Mouse (Mus musculus): Measurements from ENCODE around the gene Jpt2. TPM values are rescaled to one million over a fixed set of nuclear protein-coding genes. Genes with fewer than 3 reads are reported as not detected.

Gene Jpt2
- polyA plus RNA-seq, 1 experiment from 2014 or later, result 502 TPM

DNA sequence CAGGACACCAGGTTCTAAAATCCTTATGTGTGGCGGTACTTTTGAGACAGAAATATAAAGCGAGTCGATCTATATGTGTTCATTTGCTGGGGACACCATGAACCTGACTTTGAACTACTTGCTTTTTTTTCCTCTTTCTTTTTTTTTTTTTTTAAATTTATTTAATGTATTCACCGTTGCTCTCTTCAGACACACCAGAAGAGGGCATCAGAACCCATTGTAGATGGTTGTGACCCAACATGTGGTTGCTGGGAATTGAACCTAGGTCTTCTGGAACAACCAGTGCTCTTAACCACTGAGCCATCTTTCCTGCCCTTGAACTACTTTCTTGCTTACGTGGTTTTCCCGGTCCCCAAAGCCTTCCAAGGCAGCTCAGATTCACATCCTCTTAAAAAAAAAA, 23.2 kb downstream of the Jpt2 start:
- Histone ChIP-seq H3K27ac (peak overlapping the region; percentile 90), H3K27me3 (ENCODE audit: poor library complexity, severe bottlenecking) (no peaks in the 10 kb centered on the region), H3K9me3 (no peaks in the 10 kb centered on the region), H3K4me1 (peaks cover 21% of the 10 kb centered on the region), H3K4me3 (peak overlapping the region; percentile 96), H3K36me3 (replicated peaks) (peaks cover 34% of the 10 kb centered on the region)
- WGBS, result 43% methylated on average over 6 of the region's 6 CpGs
- no peak for DNase-seq (ENCODE audit: extremely low spot score, low spot score)

DNA sequence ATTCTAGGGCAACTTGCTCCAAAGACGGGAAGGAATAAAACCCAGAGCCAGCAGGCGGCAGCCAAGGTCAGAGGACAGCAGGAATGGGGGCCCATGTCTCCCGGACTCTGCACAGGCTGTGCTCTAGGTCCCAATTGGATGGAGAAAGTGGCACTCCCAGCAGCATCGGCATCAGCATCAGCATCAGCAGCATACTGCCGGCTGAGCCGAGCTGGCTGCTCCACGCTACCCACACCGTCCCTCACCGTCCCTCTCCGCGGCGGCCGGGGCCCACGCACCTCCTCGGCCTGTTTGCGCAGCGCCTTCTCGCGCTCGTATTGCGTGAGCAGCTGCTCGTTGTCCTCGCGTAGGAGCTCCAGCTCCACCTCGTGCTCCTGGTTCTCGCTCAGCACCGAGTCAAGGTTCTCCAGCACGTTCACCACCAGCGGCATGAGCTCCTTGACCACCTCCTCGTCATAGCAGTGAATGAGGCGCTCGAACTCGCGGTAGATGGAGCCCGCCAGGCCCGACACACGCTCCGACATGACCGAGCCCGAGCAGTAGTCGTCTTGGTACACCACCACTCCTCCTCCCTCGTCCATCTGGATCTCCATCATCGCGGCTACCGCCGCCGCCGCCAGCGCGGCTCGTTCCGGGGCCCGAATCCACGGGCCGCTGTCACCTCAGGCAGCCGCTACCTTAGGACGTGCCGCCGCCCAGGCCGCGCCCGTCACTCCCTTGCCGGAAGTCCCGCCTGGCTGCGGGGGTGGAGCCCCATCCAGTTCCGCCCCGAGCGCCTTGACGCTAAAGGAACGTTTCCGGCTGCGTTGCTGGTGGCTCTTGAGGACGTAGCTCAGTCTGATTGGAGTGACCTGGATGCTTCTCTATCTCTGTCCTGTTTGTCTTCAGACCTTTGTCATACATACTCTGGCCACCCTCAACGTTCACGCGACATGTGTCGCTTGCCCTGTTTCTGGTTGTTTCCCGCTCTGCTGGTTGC, 23.9 kb downstream of the Jpt2 start, which contains the start of gene Mapk8ip3:
Gene Mapk8ip3, minus strand, starts transcription at position 719 of the 979 bp plus-strand sequence.
- peak; percentile 94 for DNase-seq (ENCODE audit: extremely low spot score, low spot score)
- Histone ChIP-seq H3K4me1 (peaks cover 21% of the 10 kb centered on the region), H3K27ac (peak within 1 kb of the TSS; percentile 90), H3K9me3 (no peaks in the 10 kb centered on the region), H3K27me3 (ENCODE audit: poor library complexity, severe bottlenecking) (no peaks in the 10 kb centered on the region), H3K36me3 (replicated peaks) (peaks cover 32% of the 10 kb centered on the region), H3K4me3 (peak within 1 kb of the TSS; percentile 96)
- under 1% methylated on average over 78 of the region's 78 CpGs for WGBS

DNA sequence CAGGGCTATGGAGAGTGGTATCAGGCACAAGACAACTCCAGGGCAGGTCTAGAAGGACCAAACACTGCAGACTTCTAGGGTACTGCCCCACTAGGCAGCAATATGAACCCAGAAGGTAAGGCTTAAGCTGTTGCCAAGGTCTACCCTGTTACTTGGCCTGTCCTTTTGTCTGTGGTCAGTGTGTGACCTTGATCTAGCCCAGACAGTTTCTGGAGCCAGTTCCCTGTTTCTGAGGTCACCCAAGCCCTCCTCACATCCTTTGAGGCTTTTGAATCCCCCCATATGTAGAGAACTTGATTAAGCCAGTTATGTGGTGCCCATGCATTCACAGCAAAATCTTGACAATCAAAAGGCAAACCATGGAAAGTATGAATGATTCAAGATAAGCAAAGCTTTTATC, 24.8 kb downstream of the Jpt2 start:
- Histone ChIP-seq H3K4me1 (peaks cover 21% of the 10 kb centered on the region), H3K4me3 (peak overlapping the region; percentile 96), H3K27me3 (ENCODE audit: poor library complexity, severe bottlenecking) (no peaks in the 10 kb centered on the region), H3K9me3 (no peaks in the 10 kb centered on the region), H3K27ac (no peak overlapping the region), H3K36me3 (replicated peaks) (peaks cover 31% of the 10 kb centered on the region)
- no peak for DNase-seq (ENCODE audit: extremely low spot score, low spot score)

DNA sequence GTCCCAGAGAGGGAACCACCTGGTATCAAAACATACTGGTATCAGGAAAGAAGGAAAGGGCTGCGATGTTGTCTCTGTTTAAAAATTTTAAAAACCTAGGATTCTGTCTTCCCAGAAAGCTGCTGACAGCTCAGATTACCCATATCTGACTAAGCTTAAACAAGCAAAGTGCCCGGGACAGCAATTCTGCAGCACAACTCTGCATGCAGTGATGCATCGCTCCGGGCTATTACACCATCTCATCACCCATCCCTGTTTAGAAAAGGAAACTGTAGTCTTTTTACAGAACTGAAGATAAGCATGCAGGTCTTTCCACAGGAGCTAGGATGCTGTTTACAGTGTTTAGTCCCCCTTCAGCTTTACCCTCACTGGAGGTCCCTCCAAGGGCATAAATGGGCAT, 25.6 kb downstream of the Jpt2 start:
- peaks cover 21% of the 10 kb centered on the region for H3K4me1 ChIP-seq
- H3K4me3 ChIP-seq, result peak overlapping the region; percentile 96
- H3K27me3 ChIP-seq (ENCODE audit: poor library complexity, severe bottlenecking), result no peaks in the 10 kb centered on the region
- WGBS, result 91% methylated on average over 4 of the region's 4 CpGs
- H3K36me3 ChIP-seq (replicated peaks), result peaks cover 26% of the 10 kb centered on the region
- no peak for DNase-seq (ENCODE audit: extremely low spot score, low spot score)
- H3K27ac ChIP-seq, result no peak overlapping the region
- no peaks in the 10 kb centered on the region for H3K9me3 ChIP-seq

DNA sequence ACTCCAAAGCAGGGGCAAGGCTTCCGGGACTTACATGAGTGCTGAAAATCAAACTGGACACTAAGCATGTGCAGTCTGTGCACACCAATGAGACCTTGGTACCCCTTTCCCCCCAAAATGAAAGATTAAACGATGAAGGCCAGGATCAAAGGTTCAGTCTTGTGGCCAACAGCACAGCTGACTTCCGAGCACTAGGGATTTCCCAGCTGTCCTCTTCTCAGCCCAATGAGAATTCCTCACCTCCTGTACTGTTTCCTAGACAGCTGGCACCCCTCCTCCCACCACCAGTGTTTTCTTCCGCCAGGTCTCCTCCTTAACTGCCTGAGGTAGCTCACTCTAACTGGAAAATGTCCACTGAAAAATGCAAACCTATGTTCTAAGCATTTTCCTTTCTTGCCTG, 27.3 kb downstream of the Jpt2 start:
- Histone ChIP-seq H3K9me3 (no peaks in the 10 kb centered on the region), H3K36me3 (replicated peaks) (peaks cover 38% of the 10 kb centered on the region), H3K4me3 (no peak overlapping the region), H3K4me1 (peaks cover 21% of the 10 kb centered on the region), H3K27ac (no peak overlapping the region), H3K27me3 (ENCODE audit: poor library complexity, severe bottlenecking) (no peaks in the 10 kb centered on the region)
- 89% methylated on average over 4 of the region's 4 CpGs for WGBS
- no peak for DNase-seq (ENCODE audit: extremely low spot score, low spot score)

DNA sequence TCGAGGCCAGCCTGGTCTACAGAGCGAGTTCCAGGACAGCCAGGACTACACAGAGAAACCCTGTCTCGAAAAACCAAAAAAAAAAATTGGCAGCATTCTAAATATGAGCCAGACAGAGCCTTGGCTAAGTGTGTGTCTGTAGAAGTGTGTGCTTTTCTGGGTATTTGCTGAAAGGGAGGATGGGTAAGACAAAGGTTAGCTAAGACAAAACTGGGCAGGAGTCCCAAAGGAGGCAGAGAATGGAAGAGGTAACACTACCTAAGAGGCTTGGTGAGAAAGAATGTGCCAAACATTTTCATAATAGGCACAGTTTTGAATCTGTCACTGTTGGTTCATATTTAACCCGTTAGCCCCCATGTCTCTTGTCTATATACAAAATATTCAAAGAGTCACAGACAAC, 28.1 kb downstream of the Jpt2 start:
- no peaks in the 10 kb centered on the region for H3K9me3 ChIP-seq
- H3K36me3 ChIP-seq (replicated peaks), result peaks cover 44% of the 10 kb centered on the region

DNA sequence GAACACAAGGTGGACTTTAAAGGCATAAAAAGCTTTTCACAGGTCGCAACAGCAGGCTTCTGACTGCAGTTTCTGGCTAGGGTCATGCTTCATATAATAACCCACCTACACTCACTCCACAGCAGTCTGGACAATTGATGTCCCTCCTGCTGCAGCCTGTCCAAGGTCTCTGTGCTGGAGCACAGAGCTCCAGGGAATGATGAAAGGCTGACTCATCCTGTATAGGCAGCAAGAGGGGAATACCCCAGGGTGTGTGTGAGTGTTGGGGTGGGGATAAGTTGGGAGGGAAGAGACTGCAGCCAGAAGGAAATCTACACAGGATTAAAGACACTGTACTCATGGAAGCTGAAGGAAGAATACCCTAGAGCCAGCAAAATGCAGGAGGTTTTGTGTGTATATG, 31.0 kb downstream of the Jpt2 start:
- H3K9me3 ChIP-seq, result no peaks in the 10 kb centered on the region
- WGBS, result 88% methylated on average over 1 of the region's 1 CpGs
- H3K36me3 ChIP-seq (replicated peaks), result peaks cover 70% of the 10 kb centered on the region

More for the DNA sequence above, 28.1 kb downstream of the Jpt2 start:
- DNase-seq (ENCODE audit: extremely low spot score, low spot score), result no peak
- Histone ChIP-seq H3K4me3 (no peak overlapping the region), H3K27ac (no peak overlapping the region), H3K4me1 (peaks cover 21% of the 10 kb centered on the region), H3K27me3 (ENCODE audit: poor library complexity, severe bottlenecking) (no peaks in the 10 kb centered on the region)
- 92% methylated on average over 4 of the region's 4 CpGs for WGBS

DNA sequence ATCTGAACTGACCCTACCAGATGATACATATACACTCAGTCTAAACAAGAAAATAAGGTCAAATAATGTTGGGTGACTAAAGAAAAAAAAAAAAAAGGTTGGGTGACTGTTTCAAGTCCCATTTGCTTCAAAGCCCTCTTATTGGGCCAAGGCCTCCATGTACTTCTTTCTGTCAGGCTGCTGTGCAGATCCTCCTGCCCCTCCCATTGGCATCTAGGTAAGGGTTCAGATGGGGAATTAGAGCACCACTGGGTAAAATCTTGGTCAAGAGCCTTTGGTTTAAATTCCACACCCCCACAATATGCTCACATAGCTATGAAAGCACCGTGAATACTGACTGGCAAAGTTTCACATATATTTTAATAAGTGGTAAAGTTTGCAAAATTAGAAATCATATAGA, 37.2 kb downstream of the Jpt2 start:
- no peak for DNase-seq (ENCODE audit: extremely low spot score, low spot score)
- Histone ChIP-seq H3K4me1 (no peaks in the 10 kb centered on the region), H3K36me3 (replicated peaks) (peaks cover 99% of the 10 kb centered on the region), H3K9me3 (no peaks in the 10 kb centered on the region), H3K27me3 (ENCODE audit: poor library complexity, severe bottlenecking) (no peaks in the 10 kb centered on the region), H3K27ac (no peak overlapping the region), H3K4me3 (no peak overlapping the region)
- 89% methylated on average over 1 of the region's 1 CpGs for WGBS

More for the DNA sequence above, 31.0 kb downstream of the Jpt2 start:
- no peak for DNase-seq (ENCODE audit: extremely low spot score, low spot score)
- no peak overlapping the region for H3K27ac ChIP-seq
- H3K4me3 ChIP-seq, result no peak overlapping the region
- peaks cover 2% of the 10 kb centered on the region for H3K4me1 ChIP-seq
- H3K27me3 ChIP-seq (ENCODE audit: poor library complexity, severe bottlenecking), result no peaks in the 10 kb centered on the region

DNA sequence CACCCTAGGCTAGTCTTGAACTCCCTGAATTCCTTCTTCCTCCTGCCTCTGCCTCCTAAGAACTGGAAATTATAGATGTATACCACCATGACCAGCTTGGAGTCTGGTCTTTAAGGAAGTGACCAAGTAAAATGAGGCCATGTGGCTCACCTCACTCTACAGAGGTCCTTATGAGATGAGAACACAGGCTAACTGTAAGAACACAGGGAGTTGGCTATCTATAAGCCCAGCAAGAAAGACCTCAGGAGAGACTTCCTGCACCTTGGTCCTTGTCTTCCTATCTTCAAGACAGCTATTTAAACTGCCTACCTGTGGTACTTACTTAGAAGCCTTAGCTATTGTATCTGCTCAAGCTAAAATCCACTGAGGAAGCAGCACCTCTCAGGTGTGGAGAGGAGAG, 46.5 kb downstream of the Jpt2 start:
- H3K36me3 ChIP-seq (replicated peaks), result peaks cover 100% of the 10 kb centered on the region
- no peak for DNase-seq (ENCODE audit: extremely low spot score, low spot score)
- no peaks in the 10 kb centered on the region for H3K9me3 ChIP-seq
- no peak overlapping the region for H3K4me3 ChIP-seq
- no peaks in the 10 kb centered on the region for H3K4me1 ChIP-seq
- no peak overlapping the region for H3K27ac ChIP-seq
- H3K27me3 ChIP-seq (ENCODE audit: poor library complexity, severe bottlenecking), result no peaks in the 10 kb centered on the region

DNA sequence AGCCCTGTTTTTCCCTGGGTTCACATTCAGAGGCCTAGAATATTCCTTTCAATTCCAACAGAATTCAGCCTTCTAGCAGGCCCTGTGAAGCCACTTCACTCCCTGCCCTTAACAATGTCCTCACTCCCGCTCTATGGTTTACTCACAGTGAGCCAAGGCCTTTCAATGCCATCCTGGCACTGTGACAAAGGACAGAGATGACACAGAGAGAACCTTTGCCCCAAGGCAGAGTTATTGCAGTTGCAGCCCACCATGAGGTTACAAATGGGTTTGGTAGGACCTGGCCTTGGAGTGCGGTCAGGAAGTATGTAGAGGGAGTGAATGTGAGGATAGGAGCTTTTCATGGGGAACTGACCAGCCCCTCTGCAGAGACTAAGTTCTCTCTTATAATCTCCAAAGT, 52.9 kb downstream of the Jpt2 start:
- Histone ChIP-seq H3K4me3 (no peak overlapping the region), H3K9me3 (no peaks in the 10 kb centered on the region), H3K4me1 (no peaks in the 10 kb centered on the region), H3K27ac (no peak overlapping the region), H3K27me3 (ENCODE audit: poor library complexity, severe bottlenecking) (no peaks in the 10 kb centered on the region), H3K36me3 (replicated peaks) (peaks cover 100% of the 10 kb centered on the region)
- no peak for DNase-seq (ENCODE audit: extremely low spot score, low spot score)
- WGBS, result 90% methylated on average over 2 of the region's 2 CpGs

DNA sequence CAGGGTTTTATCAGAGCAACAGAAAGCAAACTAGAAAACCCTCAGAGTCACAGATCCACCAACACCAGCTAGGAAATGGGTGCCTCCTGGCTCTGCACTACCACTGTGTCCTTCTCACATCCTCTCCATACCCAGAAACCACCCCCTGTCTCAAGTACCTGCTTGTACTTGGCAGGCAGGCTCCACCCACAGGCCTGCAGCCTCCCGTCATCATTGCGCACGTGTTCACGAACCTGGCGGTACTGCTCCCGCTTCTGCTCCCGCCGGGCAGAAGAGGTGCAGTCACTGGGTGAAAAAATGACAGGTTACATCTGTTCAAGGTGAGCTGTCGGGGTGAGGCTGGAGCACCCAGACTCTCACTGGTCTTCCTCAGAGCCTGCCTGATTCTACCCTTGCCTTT, 56.7 kb downstream of the Jpt2 start:
- 90% methylated on average over 9 of the region's 9 CpGs for WGBS
- no peaks in the 10 kb centered on the region for H3K9me3 ChIP-seq
- no peak overlapping the region for H3K27ac ChIP-seq
- H3K4me1 ChIP-seq, result no peaks in the 10 kb centered on the region
- H3K36me3 ChIP-seq (replicated peaks), result peaks cover 100% of the 10 kb centered on the region
- H3K4me3 ChIP-seq, result no peak overlapping the region
- no peak for DNase-seq (ENCODE audit: extremely low spot score, low spot score)
- H3K27me3 ChIP-seq (ENCODE audit: poor library complexity, severe bottlenecking), result no peaks in the 10 kb centered on the region

DNA sequence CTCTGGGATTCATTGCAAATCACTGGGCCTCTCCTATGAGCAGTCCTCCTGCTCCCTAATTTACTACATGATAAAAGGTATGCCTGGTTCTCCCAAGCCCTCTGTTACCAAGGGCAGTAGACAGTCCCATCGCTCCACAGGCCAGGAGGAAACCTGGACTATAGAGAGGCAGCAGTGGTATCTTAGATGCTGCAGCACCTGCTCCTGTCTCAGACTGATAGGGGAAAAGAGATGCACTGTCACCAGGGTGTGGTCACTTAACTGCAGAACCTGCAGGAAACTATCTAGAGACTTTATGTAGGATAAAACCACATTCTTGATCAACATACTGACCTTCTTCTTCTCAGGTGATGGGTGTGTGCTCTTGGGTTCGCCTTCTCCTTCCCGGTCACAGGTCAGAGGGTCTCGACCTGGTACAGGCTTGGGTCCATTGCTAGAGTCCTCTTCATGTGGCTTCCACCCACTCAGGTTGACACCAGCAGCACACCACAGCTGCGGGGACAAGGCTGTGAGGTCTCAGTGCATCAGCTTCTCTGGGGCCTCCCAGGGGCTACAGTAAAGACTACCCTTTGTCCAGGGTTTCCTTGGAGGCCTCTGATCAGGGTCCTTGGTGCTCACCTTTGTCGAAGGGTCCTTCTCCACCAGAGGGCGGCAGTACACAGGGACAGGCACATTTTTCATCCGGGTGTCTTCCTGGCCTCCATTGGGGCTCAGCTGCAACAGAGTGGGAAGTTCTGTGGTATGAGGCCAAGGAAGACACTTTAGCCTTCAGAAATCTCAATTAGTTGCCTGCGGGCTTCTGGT, 57.6 kb downstream of the Jpt2 start:
- Histone ChIP-seq H3K9me3 (no peaks in the 10 kb centered on the region), H3K27me3 (ENCODE audit: poor library complexity, severe bottlenecking) (no peaks in the 10 kb centered on the region), H3K36me3 (replicated peaks) (peaks cover 100% of the 10 kb centered on the region), H3K27ac (no peak overlapping the region), H3K4me1 (peaks cover 4% of the 10 kb centered on the region), H3K4me3 (no peak overlapping the region)
- DNase-seq (ENCODE audit: extremely low spot score, low spot score), result no peak
- WGBS, result 74% methylated on average over 9 of the region's 9 CpGs

DNA sequence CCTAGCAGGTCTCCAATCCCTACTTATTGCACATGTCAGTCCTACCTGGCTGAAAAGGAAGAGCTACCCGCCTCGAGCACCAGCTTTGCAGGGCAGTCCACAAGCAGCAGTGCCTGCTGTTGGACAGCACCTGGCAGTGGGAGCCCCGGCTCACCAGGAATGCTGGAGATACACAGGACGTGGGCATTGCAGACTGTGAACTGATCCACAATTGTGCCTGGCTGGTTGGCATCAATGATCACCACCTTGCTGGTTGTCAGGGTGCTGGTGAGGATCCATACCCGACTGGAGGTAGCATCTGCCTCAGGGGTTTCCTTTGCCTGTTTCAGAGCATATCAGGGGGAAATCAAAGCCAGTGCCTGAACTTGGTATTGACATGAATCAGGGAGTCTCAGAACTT, 58.4 kb downstream of the Jpt2 start:
- peaks cover 12% of the 10 kb centered on the region for H3K4me1 ChIP-seq
- H3K27me3 ChIP-seq (ENCODE audit: poor library complexity, severe bottlenecking), result no peaks in the 10 kb centered on the region
- peaks cover 100% of the 10 kb centered on the region for H3K36me3 ChIP-seq (replicated peaks)
- no peaks in the 10 kb centered on the region for H3K9me3 ChIP-seq
- WGBS, result 94% methylated on average over 5 of the region's 5 CpGs
- no peak overlapping the region for H3K4me3 ChIP-seq
- H3K27ac ChIP-seq, result no peak overlapping the region
- DNase-seq (ENCODE audit: extremely low spot score, low spot score), result no peak

All from forebrain, embryonic 10.5 days (tissue).